Mouse (Mus musculus) liver, embryonic 14.5 days (tissue): ENCODE results near the gene Tedc2.

Experiments used
- CTCF ChIP-seq: IDR thresholded peaks from 2 replicates; pipeline ENCODE4 v1.5.1; 2016; ENCODE audit warnings: antibody characterized with exemption, low read depth, control low read depth
- EP300 ChIP-seq: IDR thresholded peaks from 2 replicates; pipeline ENCODE4 v1.6.1; 2016; ENCODE audit warnings: antibody characterized with exemption, low read depth

DNA sequence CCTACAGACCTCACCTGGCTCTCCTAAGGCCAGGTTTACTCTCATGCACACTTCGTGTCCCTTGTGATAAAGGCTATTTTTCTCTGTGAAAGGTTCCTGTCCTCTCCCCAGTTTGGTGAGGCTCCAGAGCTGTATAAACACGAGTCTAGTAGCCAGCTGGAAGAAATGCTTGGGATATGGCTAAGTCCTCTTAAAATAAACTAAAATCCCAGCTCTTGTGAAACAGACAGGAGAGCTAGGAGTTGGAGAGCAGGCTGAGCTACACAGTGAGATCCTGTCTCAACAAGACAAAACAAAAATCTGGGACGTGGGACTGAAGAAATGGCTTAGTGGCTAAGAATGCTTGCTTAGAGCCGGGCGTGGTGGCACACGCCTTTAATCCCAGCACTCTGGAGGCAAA, 7.5 kb downstream of the Tedc2 start:
- TF ChIP-seq CTCF (no peak), EP300 (no peak)
